ENCODE assay signal across 8 mouse cellular contexts in genomic region chr13:83720883-83721371, GRCm38 (mm10).
DNase-seq lines count a peak whose midpoint lies in the region; ATAC-seq and TF ChIP-seq lines count a peak whose summit lies in the region.

No protein-coding gene starts in this region.

- ATAC-seq in embryonic facial prominence, embryonic 13.5 days (ENCODE audit: insufficient number of reproducible peaks, insufficient read depth, low FRiP score, low TSS enrichment, low read depth): peak; percentile 45; the same call in 1 of the 2 replicates

- peaks cover 0 to 24% of the 10 kb centered on the region in 2 experiments; a peak in 2 of 4 replicates for H3K4me1 ChIP-seq in CH12.LX (ENCODE audit: control insufficient read depth in 1 of 2, insufficient read depth in 2 of 2)
- peaks cover 5% of the 10 kb centered on the region for H3K4me1 ChIP-seq in embryonic facial prominence, embryonic 13.5 days
- H3K4me1 ChIP-seq in midbrain, embryonic 10.5 days: peaks cover 35% of the 10 kb centered on the region

- no peak for TF ChIP-seq CTCF in CH12.LX (conservative IDR thresholded peaks at IDR 0.05 in 1 of 2, IDR thresholded peaks at IDR 0.05 in 1 of 2; ENCODE audit: low read depth in 2 of 2, low read length in 2 of 2)

- H3K4me3 ChIP-seq in CH12.LX (replicated peaks in 1 of 3; ENCODE audit: low read depth in 2 of 3, low read length in 2 of 3, poor library complexity in 1 of 3): peak overlapping the region; percentile 44 to 74 (median 66)
- H3K4me3 ChIP-seq in embryonic facial prominence, embryonic 13.5 days: peak overlapping the region; percentile 32
- H3K4me3 ChIP-seq in midbrain, embryonic 10.5 days: peak overlapping the region; percentile 58

- H3K27me3 ChIP-seq in CH12.LX (replicated peaks): no peaks in the 10 kb centered on the region
- peaks cover 98% of the 10 kb centered on the region for H3K27me3 ChIP-seq in embryonic facial prominence, embryonic 13.5 days
- peaks cover 100% of the 10 kb centered on the region for H3K27me3 ChIP-seq in midbrain, embryonic 10.5 days (ENCODE audit: low read depth, poor library complexity, severe bottlenecking)

- WGBS in embryonic facial prominence, embryonic 13.5 days: 0% methylated on average over 30 of the region's 30 CpGs
- WGBS in midbrain, embryonic 10.5 days: under 1% methylated on average over 30 of the region's 30 CpGs

- no peaks in the 10 kb centered on the region for H3K9me3 ChIP-seq in CH12.LX (replicated peaks; ENCODE audit: low read length)
- H3K9me3 ChIP-seq in embryonic facial prominence, embryonic 13.5 days: no peaks in the 10 kb centered on the region
- H3K9me3 ChIP-seq in midbrain, embryonic 10.5 days (replicated peaks): no peaks in the 10 kb centered on the region

- peak; percentile 71 for DNase-seq in CH12.LX (ENCODE audit: extremely low read depth)
- peak; percentile 96 for DNase-seq in Muller cell, postnatal 12 days (ENCODE audit: inconsistent ontology term)
- DNase-seq in kidney, postnatal 4 days: peak; percentile 37 to 44
- DNase-seq in midbrain, embryonic 10.5 days (ENCODE audit: low spot score): peak; percentile 73
- DNase-seq in telencephalon, adult 2 months (ENCODE audit: low read depth, low spot score): peak; percentile 86
- no peak for DNase-seq in testis, postnatal 14 days (ENCODE audit: low spot score)
- no peak for DNase-seq in spleen, postnatal 14 days (ENCODE audit: low spot score in 2 of 2)

- peak overlapping the region; percentile 89 for H3K4me2 ChIP-seq in CH12.LX (ENCODE audit: insufficient read depth, low read depth, poor library complexity, severe bottlenecking)
- peak overlapping the region; percentile 51 for H3K4me2 ChIP-seq in embryonic facial prominence, embryonic 13.5 days

- no peak overlapping the region for H3K27ac ChIP-seq in CH12.LX (ENCODE audit: insufficient read depth, low read depth)
- H3K27ac ChIP-seq in embryonic facial prominence, embryonic 13.5 days: peak overlapping the region; percentile 51
- H3K27ac ChIP-seq in midbrain, embryonic 10.5 days (replicated peaks): peak overlapping the region; percentile 84

- in situ Hi-C loops in CH12.LX (cut with MboI; ENCODE audit: low pct_ligation_motif_present, low pct_unique_long_range_greater_than_20kb, low sequenced_read_pairs): no loop called here

- TF ChIP-seq POLR2A in CH12.LX (IDR thresholded peaks at IDR 0.05; ENCODE audit: low read depth, low read length): peak; percentile 41; the same call in 1 of the 2 replicates

- dilution Hi-C loops in CH12.LX (cut with MboI; ENCODE audit: extremely low pct_ligation_motif_present, extremely low pct_unique_long_range_greater_than_20kb, low sequenced_read_pairs): no loop called here

- TF ChIP-seq RAD21 in CH12.LX (IDR thresholded peaks at IDR 0.05; ENCODE audit: low read depth, low read length): no peak

- TF ChIP-seq EP300 in CH12.LX (IDR thresholded peaks at IDR 0.05; ENCODE audit: low read length): no peak

- no peaks in the 10 kb centered on the region for H3K79me2 ChIP-seq in CH12.LX (replicated peaks; ENCODE audit: control insufficient read depth, extremely low read depth, insufficient read depth, poor library complexity, severe bottlenecking)

- peak overlapping the region; percentile 51 for H3K9ac ChIP-seq in CH12.LX (ENCODE audit: insufficient read depth, low read depth)
- H3K9ac ChIP-seq in embryonic facial prominence, embryonic 13.5 days: no peak overlapping the region

- peaks cover 0 to 3% of the 10 kb centered on the region in 2 experiments for H3K36me3 ChIP-seq in CH12.LX (replicated peaks in 1 of 2; ENCODE audit: control insufficient read depth in 1 of 2, insufficient read depth in 1 of 2, low read length in 1 of 2)
- H3K36me3 ChIP-seq in embryonic facial prominence, embryonic 13.5 days: no peaks in the 10 kb centered on the region
- H3K36me3 ChIP-seq in midbrain, embryonic 10.5 days: no peaks in the 10 kb centered on the region

TF ChIP-seq in CH12.LX, 34 proteins besides CTCF, POLR2A, EP300 and RAD21:
- TF ChIP-seq TBP (conservative IDR thresholded peaks at IDR 0.05; ENCODE audit: low read depth, low read length): 0 out of 2 replicates have a peak, but pooled peaks have one; percentile 38
- TF ChIP-seq POLR2AphosphoS2 (IDR thresholded peaks at IDR 0.05; ENCODE audit: low read depth, low read length): no peak
- TF ChIP-seq UBTF (IDR thresholded peaks at IDR 0.05; ENCODE audit: low read depth, low read length): peak; percentile 61; the same call in 1 of the 2 replicates
- no peak for TF ChIP-seq BHLHE40 (IDR thresholded peaks at IDR 0.05; ENCODE audit: low read depth, low read length)
- no peak for TF ChIP-seq MYC (IDR thresholded peaks at IDR 0.05; ENCODE audit: low read depth, low read length)
- TF ChIP-seq HCFC1 (IDR thresholded peaks at IDR 0.05; ENCODE audit: low read depth, low read length): no peak
- no peak for TF ChIP-seq MXI1 (IDR thresholded peaks at IDR 0.05; ENCODE audit: low read depth, low read length)
- no peak for TF ChIP-seq E2F4 (IDR thresholded peaks at IDR 0.05; ENCODE audit: insufficient replicate concordance, low read depth, low read length)
- TF ChIP-seq JUN (IDR thresholded peaks at IDR 0.05; ENCODE audit: insufficient read depth, low read depth, low read length): no peak
- no peak for TF ChIP-seq CHD1 (IDR thresholded peaks at IDR 0.05; ENCODE audit: low read depth, low read length)
- no peak for TF ChIP-seq NELFE (IDR thresholded peaks at IDR 0.05; ENCODE audit: low read depth, low read length)
- peak; percentile 18; the same call in 1 of the 2 replicates for TF ChIP-seq TCF12 (IDR thresholded peaks at IDR 0.05; ENCODE audit: low read depth, low read length)
- TF ChIP-seq USF1 (IDR thresholded peaks at IDR 0.05; ENCODE audit: low read depth, low read length): no peak

Comparison
In these comparisons a context has a peak if more than half of its experiments do, and no peak if none do; other contexts are left out.
1. DNase-seq: peak in CH12.LX (single experiment), Muller cell, postnatal 12 days (single experiment), kidney, postnatal 4 days (2 of 2), midbrain, embryonic 10.5 days (single experiment) and telencephalon, adult 2 months (single experiment); none in testis, postnatal 14 days (single experiment) and spleen, postnatal 14 days (0 of 2).
2. Peak in every context shown above with its lines, with median percentiles within 50 percentile points of each other: H3K4me3 ChIP-seq.